Mouse (Mus musculus) testis, postnatal 14 days (tissue): ENCODE results near the gene Cdkal1.

Experiments
- DNase-seq: peaks from one replicate; pipeline ENCODE4 v3.0.0; 2021; ENCODE audit warnings: low spot score

The Cdkal1 gene

DNA sequence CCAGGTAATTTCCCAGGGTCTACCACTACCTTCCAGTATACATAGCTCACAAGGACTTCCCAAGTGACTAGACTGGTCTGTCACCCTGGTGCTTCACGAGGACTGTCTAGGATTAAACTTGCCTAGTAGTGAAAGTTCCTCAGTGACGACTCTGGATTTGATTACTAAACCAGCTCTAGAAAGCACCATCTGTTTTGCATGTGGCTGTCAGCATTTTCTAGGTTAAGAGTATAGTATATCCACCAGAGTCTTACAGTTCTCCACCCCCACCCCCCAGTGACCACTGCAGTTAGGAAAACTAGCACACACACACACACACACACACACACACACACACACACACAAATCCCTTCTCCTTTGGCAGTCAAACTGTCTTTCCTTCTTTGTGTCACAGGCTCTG lies 670.9 kb downstream of the Cdkal1 start:
- no peak for DNase-seq

DNA sequence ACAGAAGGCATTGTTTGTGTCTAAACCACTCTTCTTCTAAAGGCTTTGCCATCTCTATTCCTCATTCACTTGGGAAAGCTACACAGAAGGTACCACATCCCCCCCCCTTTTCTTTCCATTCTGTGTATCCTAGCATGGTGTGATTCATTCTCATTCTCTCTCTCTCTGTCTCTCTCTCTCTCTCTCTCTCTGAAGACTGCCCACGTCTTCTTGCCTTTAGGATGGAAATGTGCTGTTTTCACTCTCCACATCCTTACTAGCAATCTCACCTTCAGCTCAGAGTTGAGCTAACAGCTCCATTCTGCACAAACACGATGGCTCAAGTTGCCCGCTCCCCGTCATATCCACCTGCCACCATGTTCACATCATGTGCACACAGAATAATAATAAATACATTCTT lies 675.6 kb downstream of the Cdkal1 start:
- DNase-seq: no peak

GRCm38 (mm10) chr13:29179260-29179659 lies 676.2 kb downstream of the Cdkal1 start:
- DNase-seq: no peak

GRCm38 (mm10) chr13:29177889-29178486 lies 677.5 kb downstream of the Cdkal1 start:
- no peak for DNase-seq

DNA sequence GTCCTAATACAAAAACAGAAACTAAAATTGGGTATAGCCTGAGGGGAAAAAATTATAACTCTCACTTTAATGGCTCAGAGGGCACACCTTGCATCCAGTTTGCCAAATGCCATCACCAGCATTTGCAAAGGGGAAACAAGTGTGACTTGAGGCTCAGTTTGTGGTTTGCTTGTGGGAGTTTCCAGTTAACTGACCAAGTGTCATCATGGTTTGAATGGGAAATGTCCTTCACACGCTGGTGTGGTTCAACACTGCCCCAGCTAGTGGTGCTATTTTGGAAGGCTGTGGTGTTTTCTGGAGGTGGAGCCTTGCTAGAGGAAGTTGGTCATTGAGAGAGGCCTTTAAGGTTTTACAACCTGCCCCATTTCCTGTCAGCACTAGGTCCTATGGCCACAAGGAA lies 686.1 kb downstream of the Cdkal1 start:
- DNase-seq: no peak

DNA sequence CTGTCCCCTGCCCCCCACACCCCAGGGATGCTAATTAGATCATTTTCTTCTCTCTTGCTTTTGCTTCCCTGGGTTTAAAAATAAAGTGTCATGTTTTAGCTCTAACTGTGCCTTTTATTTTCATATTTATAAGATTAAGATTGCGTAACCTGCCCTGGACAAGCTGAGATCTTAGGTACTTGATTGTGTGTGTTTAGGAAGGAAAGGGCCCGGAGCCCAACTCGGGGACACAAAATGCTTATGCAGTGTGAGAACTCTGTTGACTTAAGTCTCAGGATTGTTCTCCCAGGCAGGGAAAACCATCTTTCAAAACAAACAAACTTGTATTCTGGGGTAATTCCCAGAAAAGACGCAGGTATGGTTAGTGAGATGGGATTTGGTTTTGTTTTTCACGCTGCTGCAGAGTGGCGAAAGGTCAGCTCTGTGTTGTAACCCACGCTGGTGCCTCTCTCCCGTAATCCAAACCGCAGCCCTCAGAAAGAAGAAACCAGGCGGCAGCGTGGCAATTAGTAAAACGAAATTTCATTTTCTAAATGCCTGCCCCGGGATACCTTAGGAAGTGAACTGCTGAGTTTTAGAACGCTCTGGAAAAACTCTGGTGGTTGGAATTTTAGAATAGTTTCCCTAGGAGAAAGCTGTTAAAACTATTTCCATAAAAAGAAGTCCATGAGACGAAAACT lies 690.5 kb downstream of the Cdkal1 start:
- no peak for DNase-seq

- DNase-seq: no peak
These were observed 692.5 kb downstream of the Cdkal1 start for GRCm38 (mm10) chr13:29162867-29163514.

DNA sequence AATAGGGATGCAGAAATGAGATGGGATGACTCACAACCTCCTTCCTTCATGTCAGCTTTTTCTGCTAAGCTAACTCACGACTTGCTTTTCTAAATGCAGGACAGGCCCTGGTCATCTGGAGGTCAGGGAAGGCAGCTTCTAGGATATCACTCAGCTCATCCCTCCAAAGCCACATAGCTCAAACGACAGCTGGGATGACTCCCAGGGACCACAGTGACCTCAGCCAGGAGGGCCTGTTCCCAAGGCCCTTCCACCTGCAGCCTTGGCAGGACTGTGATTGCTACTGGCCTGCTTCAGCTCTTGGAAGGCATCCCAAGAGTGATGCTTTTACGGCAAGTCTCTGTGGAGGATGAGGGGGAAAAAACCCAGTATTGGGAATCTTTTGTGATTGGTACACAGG lies 693.0 kb downstream of the Cdkal1 start:
- no peak for DNase-seq

DNA sequence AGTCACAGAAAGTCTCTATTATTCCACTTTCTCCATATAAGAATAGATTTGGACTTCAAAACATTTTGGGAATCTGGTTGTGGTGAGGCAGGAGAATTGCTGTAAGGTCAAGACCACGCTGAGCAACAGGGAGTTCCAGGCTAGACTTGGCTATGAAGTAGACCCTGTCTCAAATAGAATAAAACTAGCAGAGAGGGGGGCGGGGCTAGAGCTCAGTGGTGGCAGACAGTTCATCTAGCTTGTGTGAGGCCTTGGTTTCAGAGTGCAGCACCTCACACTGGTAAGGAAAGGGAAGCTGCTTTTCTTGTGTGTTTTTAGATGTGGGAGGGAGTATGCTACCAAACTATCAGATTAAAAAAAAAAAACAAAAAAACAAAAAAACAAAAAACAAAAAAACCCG lies 694.0 kb downstream of the Cdkal1 start:
- DNase-seq: no peak

GRCm38 (mm10) chr13:29156703-29157102 lies 698.8 kb downstream of the Cdkal1 start:
- DNase-seq: no peak

GRCm38 (mm10) chr13:29155297-29155696 lies 700.2 kb downstream of the Cdkal1 start:
- DNase-seq: no peak

DNA sequence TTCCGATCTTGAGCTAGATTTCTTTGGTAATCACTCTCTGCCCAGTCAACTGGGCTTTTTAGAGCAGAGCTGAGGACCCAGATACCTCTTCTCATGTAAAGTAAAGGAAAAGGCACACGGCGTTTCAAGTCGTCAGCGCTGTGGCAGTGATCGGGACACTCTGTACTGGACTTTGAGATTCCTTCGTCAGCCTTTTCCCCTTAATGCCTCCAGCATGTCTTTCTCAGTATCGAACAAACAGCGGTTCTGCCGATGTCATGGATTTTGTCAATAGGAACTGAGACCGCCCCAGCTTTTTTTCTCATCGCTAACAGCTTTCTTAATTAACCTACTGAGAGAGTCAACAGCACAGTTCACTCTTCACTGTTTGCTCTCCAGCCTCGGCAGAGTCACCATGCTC lies 705.4 kb downstream of the Cdkal1 start:
- no peak for DNase-seq

- no peak for DNase-seq
These were observed 706.1 kb downstream of the Cdkal1 start for GRCm38 (mm10) chr13:29149404-29149803.

DNA sequence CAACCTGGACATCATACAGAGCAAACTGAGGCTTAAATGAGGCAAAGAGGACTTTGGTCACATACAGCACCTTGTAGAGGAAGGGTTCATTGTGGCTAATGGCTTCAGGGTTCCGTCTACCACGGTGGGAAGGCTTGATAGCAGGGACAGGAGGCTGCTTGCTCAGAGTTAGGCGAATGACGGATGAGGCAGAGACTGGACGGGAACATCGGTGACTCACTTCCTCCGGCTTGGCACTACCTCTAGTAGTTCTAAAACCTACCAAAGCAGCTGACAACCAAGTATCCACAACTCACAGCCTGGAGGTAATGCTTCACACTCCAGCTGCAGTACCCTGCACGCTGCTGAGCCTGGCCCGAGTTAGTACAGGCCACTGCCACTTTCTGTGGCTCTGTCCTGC lies 706.9 kb downstream of the Cdkal1 start:
- DNase-seq: no peak
